Mouse (Mus musculus) cerebellum, adult 11-12 months (tissue): ENCODE results near the gene Btbd35f15.
"Not testable (repeated sequence)": the region's sequence is repeated elsewhere in the genome, so short reads cannot be mapped to it uniquely, and the experiment has no call there.

Experiments used
- DNase-seq: peaks from one replicate; pipeline ENCODE4 v3.0.0; 2022

The Btbd35f15 gene

DNA sequence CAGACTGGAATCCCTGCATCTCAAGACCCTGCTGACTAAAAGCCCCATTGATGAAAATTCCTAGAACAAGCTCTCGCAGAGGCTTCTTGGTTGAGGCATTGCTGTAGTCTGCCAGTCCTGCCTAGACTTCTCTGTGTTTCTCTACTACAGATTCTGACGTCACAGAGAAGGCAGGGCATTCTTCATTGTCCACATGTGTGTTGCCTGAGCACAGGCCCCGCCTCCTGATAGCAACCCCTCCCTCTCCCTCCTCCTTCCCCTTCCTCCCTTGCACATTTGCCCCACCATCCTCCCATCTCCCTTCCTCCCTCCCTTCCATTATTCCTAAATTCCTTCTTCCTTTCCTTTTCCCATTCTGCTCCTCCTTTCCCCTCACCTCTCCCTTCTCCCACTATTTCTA, at the start of gene Btbd35f15:
Gene Btbd35f15, minus strand, starts transcription at position 101 of the 400 bp plus-strand sequence.
- DNase-seq = not testable (repeated sequence)
